Mouse (Mus musculus) CD8-positive naive resting alpha-beta T cell, adult 2 months (primary cell): ENCODE results near the gene Tvp23b.
A peak's percentile ranks its signal among the peaks of the same experiment; 100 is the strongest.

Experiments used
- DNase-seq, 2 experiments: peaks; one replicate each; pipeline ENCODE4 v3.0.0; 2022; ENCODE audit warnings: low read depth in 2 of 2, low spot score in 2 of 2

Tvp23b gene

GRCm38 (mm10) chr11:62890796-62891195 is 11.5 kb downstream of the Tvp23b start:
- no peak for DNase-seq

- DNase-seq: no peak
Measured at GRCm38 (mm10) chr11:62891763-62892162, 12.5 kb downstream of the Tvp23b start.

GRCm38 (mm10) chr11:62901699-62902323 is 22.6 kb downstream of the Tvp23b start:
- DNase-seq: peak; percentile 23 to 54

- DNase-seq: no peak
Measured at GRCm38 (mm10) chr11:62903871-62904495, 24.7 kb downstream of the Tvp23b start.

- DNase-seq: peak in 1 of 2 experiments; percentile 8
Measured at GRCm38 (mm10) chr11:62909720-62910306, 30.6 kb downstream of the Tvp23b start.

GRCm38 (mm10) chr11:62911362-62911761 is 32.1 kb downstream of the Tvp23b start:
- no peak for DNase-seq

GRCm38 (mm10) chr11:62913141-62913540 is 33.9 kb downstream of the Tvp23b start:
- DNase-seq: no peak

- DNase-seq: no peak
Measured at GRCm38 (mm10) chr11:62914532-62914931, 35.3 kb downstream of the Tvp23b start.

- no peak for DNase-seq
Measured at GRCm38 (mm10) chr11:62915486-62915885, 36.2 kb downstream of the Tvp23b start.

- no peak for DNase-seq
Measured at GRCm38 (mm10) chr11:62916765-62917164, 37.5 kb downstream of the Tvp23b start.

- DNase-seq: no peak
Measured at GRCm38 (mm10) chr11:62919946-62920742, 40.9 kb downstream of the Tvp23b start.

- no peak for DNase-seq
Measured at GRCm38 (mm10) chr11:62920743-62921050, 41.4 kb downstream of the Tvp23b start.

- peak in 1 of 2 experiments; percentile 28 for DNase-seq
Measured at GRCm38 (mm10) chr11:62921052-62921977, 42.1 kb downstream of the Tvp23b start.

- DNase-seq: no peak
Measured at GRCm38 (mm10) chr11:62924091-62924761, 45.0 kb downstream of the Tvp23b start.

- no peak for DNase-seq
Measured at GRCm38 (mm10) chr11:62929799-62930198, 50.5 kb downstream of the Tvp23b start.

GRCm38 (mm10) chr11:62930574-62930973 is 51.3 kb downstream of the Tvp23b start:
- DNase-seq: no peak

- DNase-seq: no peak
Measured at GRCm38 (mm10) chr11:62931141-62931540, 51.9 kb downstream of the Tvp23b start.

- DNase-seq: no peak
Measured at GRCm38 (mm10) chr11:62933099-62933498, 53.8 kb downstream of the Tvp23b start.

- DNase-seq: no peak
Measured at GRCm38 (mm10) chr11:62934795-62935514, 55.7 kb downstream of the Tvp23b start.

GRCm38 (mm10) chr11:62937986-62938385 is 58.7 kb downstream of the Tvp23b start:
- DNase-seq: no peak
